ENCODE assay signal across 8 mouse cellular contexts in the genomic region with DNA sequence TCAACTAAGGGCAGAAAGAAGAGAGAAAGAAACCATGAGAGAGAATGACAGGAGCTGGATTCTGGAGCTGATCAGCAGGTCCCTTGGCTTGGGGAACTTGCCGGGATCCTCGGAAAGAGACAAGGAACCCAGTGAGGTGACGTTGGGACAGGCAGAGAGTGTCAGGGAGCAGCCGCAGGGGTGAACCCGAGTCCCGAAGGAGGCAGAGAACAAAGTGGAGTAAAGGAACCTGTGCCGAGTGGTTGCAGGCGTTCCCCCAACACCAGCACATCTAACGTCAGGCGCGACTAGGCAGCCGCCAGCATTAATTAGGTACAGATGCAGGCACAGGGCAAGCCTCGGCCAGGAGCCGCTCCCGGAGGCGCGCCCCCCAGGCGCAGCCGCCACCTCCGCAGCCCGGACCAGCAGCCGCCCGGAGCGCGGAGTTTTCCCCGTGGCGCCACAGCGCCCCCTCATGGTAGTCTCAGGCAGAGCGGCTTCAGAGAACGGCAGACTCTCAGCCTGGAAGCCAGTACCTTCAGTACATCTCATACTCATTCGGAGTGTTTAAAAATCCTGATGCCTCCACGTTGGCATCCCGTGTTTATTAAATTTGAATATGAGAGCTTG. TPM values are rescaled to one million over a fixed set of nuclear protein-coding genes. Genes with fewer than 3 reads are reported as not detected.
DNase-seq lines count a peak whose midpoint lies in the region; ATAC-seq and TF ChIP-seq lines count a peak whose summit lies in the region.

No protein-coding gene starts in this region.

- peak overlapping the region; percentile 42; the same call in 1 of the 2 replicates for H3K9ac ChIP-seq in forebrain, embryonic 15.5 days (replicated peaks)
- peak overlapping the region; percentile 48 for H3K9ac ChIP-seq in lung, embryonic 14.5 days

- H3K4me2 ChIP-seq in forebrain, embryonic 15.5 days (replicated peaks) = peak overlapping the region; percentile 76
- peak overlapping the region; percentile 74 for H3K4me2 ChIP-seq in lung, embryonic 14.5 days

- no peaks in the 10 kb centered on the region for H3K9me3 ChIP-seq in forebrain, embryonic 15.5 days
- no peaks in the 10 kb centered on the region for H3K9me3 ChIP-seq in lung, embryonic 14.5 days (ENCODE audit: low read depth, low read length)

- WGBS in forebrain, embryonic 15.5 days = 1% methylated on average over 33 of the region's 33 CpGs
- under 1% methylated on average over 33 of the region's 33 CpGs for WGBS in lung, embryonic 14.5 days
- 2% methylated on average over 33 of the region's 33 CpGs for WGBS in olfactory bulb, adult 2 months
- 3% methylated on average over 33 of the region's 33 CpGs for WGBS in thymus, adult 2 months

- peak overlapping the region; percentile 42 for H3K4me3 ChIP-seq in forebrain, embryonic 15.5 days
- peak overlapping the region; percentile 57 for H3K4me3 ChIP-seq in layer of hippocampus, adult 2 months
- peak overlapping the region; percentile 36 for H3K4me3 ChIP-seq in lung, embryonic 14.5 days (ENCODE audit: low read depth, low read length)
- peak overlapping the region; percentile 44 for H3K4me3 ChIP-seq in olfactory bulb, adult 2 months (ENCODE audit: insufficient read depth, low read depth, low read length)
- peak overlapping the region; percentile 46 for H3K4me3 ChIP-seq in thymus, adult 2 months (ENCODE audit: control insufficient read depth, insufficient read depth, low read length)

- H3K27ac ChIP-seq in forebrain, embryonic 15.5 days (replicated peaks) = peak overlapping the region; percentile 8; the same call in 1 of the 2 replicates
- peak overlapping the region; percentile 74; the same call in 1 of the 2 replicates for H3K27ac ChIP-seq in layer of hippocampus, adult 2 months
- peak overlapping the region; percentile 69; the same call in 1 of the 2 replicates for H3K27ac ChIP-seq in lung, embryonic 14.5 days (ENCODE audit: low read depth)
- H3K27ac ChIP-seq in olfactory bulb, adult 2 months (ENCODE audit: insufficient read depth, low read depth, low read length) = no peak overlapping the region
- H3K27ac ChIP-seq in thymus, adult 2 months (ENCODE audit: control insufficient read depth, insufficient read depth, low read length) = no peak overlapping the region

- peaks cover 3% of the 10 kb centered on the region; the same call in 1 of the 2 replicates for H3K27me3 ChIP-seq in forebrain, embryonic 15.5 days
- no peaks in the 10 kb centered on the region for H3K27me3 ChIP-seq in lung, embryonic 14.5 days (ENCODE audit: insufficient read depth, low read length)
- no peaks in the 10 kb centered on the region for H3K27me3 ChIP-seq in thymus, adult 2 months (ENCODE audit: control insufficient read depth, insufficient read depth, low read length)

- peaks cover 32% of the 10 kb centered on the region for H3K4me1 ChIP-seq in forebrain, embryonic 15.5 days
- H3K4me1 ChIP-seq in lung, embryonic 14.5 days (ENCODE audit: insufficient read depth) = peaks cover 22% of the 10 kb centered on the region
- peaks cover 6% of the 10 kb centered on the region; the same call in 1 of the 2 replicates for H3K4me1 ChIP-seq in olfactory bulb, adult 2 months (ENCODE audit: control insufficient read depth, insufficient read depth, low read length)
- H3K4me1 ChIP-seq in thymus, adult 2 months (replicated peaks; ENCODE audit: control insufficient read depth, insufficient read depth, low read length) = peaks cover 19% of the 10 kb centered on the region

- peak; percentile 69 for DNase-seq in ES-CJ7 (ENCODE audit: low read depth, low spot score)
- DNase-seq in cerebellum, adult 11 months = peak; percentile 73
- DNase-seq in heart, postnatal 25 days (ENCODE audit: low spot score) = peak; percentile 70
- DNase-seq in layer of hippocampus, adult 2 months (ENCODE audit: low spot score in 2 of 2) = peak; percentile 81 to 87
- DNase-seq in lung, embryonic 14.5 days = peak; percentile 94
- peak; percentile 88 for DNase-seq in thymus, adult 2 months

- no peaks in the 10 kb centered on the region for H3K36me3 ChIP-seq in forebrain, embryonic 15.5 days
- no peaks in the 10 kb centered on the region for H3K36me3 ChIP-seq in lung, embryonic 14.5 days (ENCODE audit: insufficient read depth)
- H3K36me3 ChIP-seq in thymus, adult 2 months (ENCODE audit: control insufficient read depth, insufficient read depth, low read length) = no peaks in the 10 kb centered on the region

- peak; percentile 100 for TF ChIP-seq CTCF in layer of hippocampus, adult 2 months (conservative IDR thresholded peaks at IDR 0.05)
- TF ChIP-seq CTCF in lung, embryonic 14.5 days (IDR thresholded peaks at IDR 0.05; ENCODE audit: low read depth) = peak; percentile 89
- peak; percentile 95 for TF ChIP-seq CTCF in olfactory bulb, adult 2 months (IDR thresholded peaks at IDR 0.05; ENCODE audit: insufficient read depth, low read depth, low read length)
- TF ChIP-seq CTCF in thymus, adult 2 months (IDR thresholded peaks at IDR 0.05; ENCODE audit: borderline replicate concordance, control insufficient read depth, extremely low read depth, insufficient read depth, low read length, poor library complexity) = peak; percentile 99

- ATAC-seq in forebrain, embryonic 15.5 days (replicated peaks) = peak; percentile 81
- ATAC-seq in lung, embryonic 14.5 days (ENCODE audit: insufficient read depth) = peak; percentile 70

- intact Hi-C loops in heart, postnatal 25 days (cut with DNase I) = loop anchor here (1.0 to 5.0 kb wide), 4 partner anchors 45 to 609 kb away; no protein-coding TSS in a partner anchor

- TF ChIP-seq POLR2A in olfactory bulb, adult 2 months (IDR thresholded peaks at IDR 0.05; ENCODE audit: insufficient read depth, low read depth, low read length) = no peak
- TF ChIP-seq POLR2A in thymus, adult 2 months (IDR thresholded peaks at IDR 0.05; ENCODE audit: control insufficient read depth, extremely low read depth, insufficient read depth, low read length, poor library complexity) = 0 out of 2 replicates have a peak, but pooled peaks have one; percentile 9

RNA-seq across cellular contexts. Expression of gene Cpn2, which starts 31.1 kb away (rescaled TPM):
- polyA plus RNA-seq in forebrain, embryonic 15.5 days (2015; fragmentation: Nextera tagmentation; extraction: Ambion mirVana) = not detected in 2 replicates
- total RNA-seq in heart, postnatal 25 days (2021) = under 1 TPM in 1 of 2 experiments, not detected in 1; 0.11 TPM
- not detected for total RNA-seq in layer of hippocampus, adult 2 months (2021)
- not detected in 2 replicates for polyA plus RNA-seq in lung, embryonic 14.5 days (2014; fragmentation: Nextera tagmentation; extraction: Ambion mirVana)
- polyA plus RNA-seq in olfactory bulb, adult 2 months (2012; ENCODE audit: insufficient read depth, insufficient read length, low replicate concordance, missing spikeins) = not detected in 2 replicates
- 0.54 and 1.1 TPM in 2 replicates for polyA plus RNA-seq in thymus, adult 2 months (2012; rRNA removed)

RNA-seq across cellular contexts. Expression of gene Lrrc15, which starts 46.9 kb away (rescaled TPM):
- 0.05 and 0.08 TPM in 2 replicates for polyA plus RNA-seq in forebrain, embryonic 15.5 days (2015; fragmentation: Nextera tagmentation; extraction: Ambion mirVana)
- total RNA-seq in heart, postnatal 25 days (2021) = under 1 TPM; 0.08 TPM
- total RNA-seq in layer of hippocampus, adult 2 months (2021) = under 1 TPM in 1 of 2 experiments, not detected in 1; 0.10 TPM
- polyA plus RNA-seq in lung, embryonic 14.5 days (2014; fragmentation: Nextera tagmentation; extraction: Ambion mirVana) = 0.54 and 0.79 TPM in 2 replicates
- not detected in 2 replicates for polyA plus RNA-seq in olfactory bulb, adult 2 months (2012; ENCODE audit: insufficient read depth, insufficient read length, low replicate concordance, missing spikeins)
- 0.45 and 0.51 TPM in 2 replicates for polyA plus RNA-seq in thymus, adult 2 months (2012; rRNA removed)

Comparison
In these comparisons a context has a peak if more than half of its experiments do, and no peak if none do; other contexts are left out.
1. H3K27ac ChIP-seq: peak in forebrain, embryonic 15.5 days (single experiment), layer of hippocampus, adult 2 months (single experiment) and lung, embryonic 14.5 days (single experiment); none in olfactory bulb, adult 2 months (single experiment) and thymus, adult 2 months (single experiment).
2. Peak in every context shown above with its lines, with median percentiles within 50 percentile points of each other: DNase-seq, H3K4me3 ChIP-seq and CTCF ChIP-seq.